Mouse (Mus musculus) heart, embryonic 11.5 days (tissue): Measurements from ENCODE around the gene Zmat5. TPM values are rescaled to one million over a fixed set of nuclear protein-coding genes. Genes with fewer than 3 reads are reported as not detected.

Experiments used
- ATAC-seq: fragments of 200-750 bp; cut with Nextera tagmentation; replicated peaks from 2 replicates; pipeline ENCODE4 v1.8.0; 2017; ENCODE audit warnings: moderate library complexity; ENCODE audit not compliant: insufficient number of reproducible peaks, low FRiP score, low TSS enrichment
- H3K27ac ChIP-seq: fragments of 300-500 bp; sonication (generic); 2 replicates; pipeline ENCODE4 v1.5.1; 2014; ENCODE audit warnings: mild to moderate bottlenecking, low read depth, low read length
- H3K27me3 ChIP-seq: fragments of 300-500 bp; sonication (generic); 2 replicates; pipeline ENCODE4 v1.6.1; 2014; ENCODE audit warnings: mild to moderate bottlenecking, low read length, mixed read lengths; ENCODE audit not compliant: control insufficient read depth, insufficient read depth
- H3K36me3 ChIP-seq: fragments of 300-500 bp; sonication (generic); 2 replicates; pipeline ENCODE4 v1.6.1; 2014; ENCODE audit warnings: mild to moderate bottlenecking, low read length, moderate library complexity, mixed read lengths; ENCODE audit not compliant: control insufficient read depth, insufficient read depth
- H3K4me1 ChIP-seq: fragments of 300-500 bp; sonication (generic); 2 replicates; pipeline ENCODE4 v1.6.1; 2014; ENCODE audit warnings: low read length; ENCODE audit not compliant: control insufficient read depth, insufficient read depth
- H3K4me2 ChIP-seq: fragments of 300-500 bp; sonication (generic); 2 replicates; pipeline ENCODE4 v1.6.1; 2014; ENCODE audit warnings: mild to moderate bottlenecking, moderate library complexity
- H3K4me3 ChIP-seq: fragments of 300-500 bp; sonication (generic); 2 replicates; pipeline ENCODE4 v1.5.1; 2014; ENCODE audit warnings: low read depth, low read length
- H3K9ac ChIP-seq: fragments of 300-500 bp; sonication (generic); 2 replicates; pipeline ENCODE4 v1.6.1; 2014; ENCODE audit warnings: mild to moderate bottlenecking, low read depth, low read length, moderate library complexity
- H3K9me3 ChIP-seq: fragments of 300-500 bp; sonication (generic); replicated peaks from 2 replicates; pipeline ENCODE4 v1.6.1; 2016; ENCODE audit warnings: low read length; ENCODE audit not compliant: control insufficient read depth
- WGBS: fragments of 180-500 bp; shearing (Covaris S2); extraction: QIAGEN DNeasy Blood & Tissue Kit; methylation state at CpG from one replicate; pipeline ENCODE4 v1.1.7; 2014; ENCODE audit not compliant: insufficient replicate concordance; 5-methylcytosine and 5-hydroxymethylcytosine counted together
- polyA plus RNA-seq: library from polyadenylated mRNA; unstranded; fragments of >200 nt; fragmentation: Nextera tagmentation; extraction: Ambion mirVana; gene quantifications from 2 replicates; pipeline ENCODE4 v1.2.1, GENCODE M21; 2014

Gene Zmat5
- polyA plus RNA-seq, 1 experiment from 2014 or later: 55.8 TPM

DNA sequence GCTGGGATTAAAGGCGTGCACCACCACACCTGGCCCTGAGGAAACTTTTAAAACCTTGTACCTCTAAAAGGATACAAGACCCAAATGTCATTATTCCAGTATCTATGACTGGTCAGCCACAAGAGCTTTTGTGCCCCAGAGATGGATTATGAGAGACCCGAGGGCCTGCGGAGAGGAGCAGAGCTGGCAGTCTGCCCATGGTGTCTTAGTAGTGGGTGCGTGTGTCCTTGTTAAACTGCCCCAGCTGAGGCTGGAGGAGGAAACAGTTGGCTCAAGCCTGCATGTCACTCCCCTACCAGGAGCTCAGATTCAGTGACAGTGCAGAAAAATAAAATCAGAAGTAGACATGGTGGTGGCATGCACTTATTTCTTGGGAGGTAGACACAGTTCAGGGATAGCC is 19.4 kb upstream of the Zmat5 start:
- no peak overlapping the region for H3K4me3 ChIP-seq
- H3K4me1 ChIP-seq: peaks cover 1% of the 10 kb centered on the region; the same call in 1 of the 2 replicates
- no peak overlapping the region for H3K4me2 ChIP-seq
- H3K9me3 ChIP-seq: no peaks in the 10 kb centered on the region
- no peak overlapping the region for H3K9ac ChIP-seq
- no peak overlapping the region for H3K27ac ChIP-seq
- ATAC-seq: no peak
- WGBS: 79% methylated on average over 4 of the region's 4 CpGs
- H3K27me3 ChIP-seq: no peaks in the 10 kb centered on the region
- peaks cover 13% of the 10 kb centered on the region for H3K36me3 ChIP-seq

GRCm38 (mm10) chr11:4685510-4685909 is 19.0 kb upstream of the Zmat5 start:
- WGBS: 77% methylated on average over 5 of the region's 5 CpGs
- Histone ChIP-seq H3K9ac (no peak overlapping the region), H3K4me2 (no peak overlapping the region), H3K36me3 (peaks cover 13% of the 10 kb centered on the region), H3K4me3 (no peak overlapping the region), H3K27ac (no peak overlapping the region), H3K9me3 (no peaks in the 10 kb centered on the region), H3K4me1 (no peaks in the 10 kb centered on the region), H3K27me3 (no peaks in the 10 kb centered on the region)
- ATAC-seq: no peak

DNA sequence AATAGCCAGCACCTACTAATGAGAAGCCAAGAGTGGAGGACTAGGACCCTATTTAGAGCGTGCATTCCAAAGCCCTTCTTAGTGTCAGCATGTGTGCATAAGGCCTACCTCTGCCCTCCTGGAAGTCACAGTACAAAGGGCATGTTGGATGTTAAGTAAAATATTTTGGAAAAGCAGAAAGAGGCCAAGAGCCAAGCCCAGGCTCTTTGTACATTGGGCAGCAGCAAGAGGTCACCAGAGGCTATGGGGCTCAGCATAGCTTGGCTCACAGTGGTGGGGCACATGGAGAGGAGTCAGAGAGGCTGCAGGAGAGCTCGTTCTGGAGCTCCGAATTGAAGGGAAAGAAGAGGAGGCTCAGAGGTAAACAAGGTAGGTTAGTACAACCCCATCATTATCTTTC is 17.5 kb upstream of the Zmat5 start:
- Histone ChIP-seq H3K27me3 (no peaks in the 10 kb centered on the region), H3K4me2 (no peak overlapping the region), H3K9me3 (no peaks in the 10 kb centered on the region), H3K27ac (no peak overlapping the region), H3K4me1 (0 out of 2 replicates have a peak, but pooled peaks cover 2% of the 10 kb centered on the region), H3K4me3 (no peak overlapping the region), H3K9ac (no peak overlapping the region), H3K36me3 (peaks cover 7% of the 10 kb centered on the region)
- no peak for ATAC-seq
- 76% methylated on average over 3 of the region's 3 CpGs for WGBS

DNA sequence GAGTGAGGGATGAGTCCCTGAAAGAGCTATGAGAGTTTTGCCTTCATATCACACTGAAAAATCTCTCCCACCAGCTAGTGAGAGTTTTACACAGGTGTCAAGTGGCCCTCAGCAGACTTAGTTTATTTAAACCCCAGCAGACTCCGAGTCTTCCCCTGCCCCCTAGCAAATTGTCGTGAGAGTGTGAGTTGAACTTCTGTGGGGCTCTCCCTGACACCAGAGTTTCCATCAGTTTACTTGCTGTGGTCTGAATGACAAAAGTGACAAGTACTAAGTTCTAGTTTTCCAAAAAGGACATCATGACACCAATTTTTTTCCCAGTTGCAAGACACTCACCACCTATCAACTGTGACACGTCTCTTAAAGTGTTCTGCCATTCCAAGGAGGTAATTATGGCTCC is 16.6 kb upstream of the Zmat5 start:
- Histone ChIP-seq H3K9ac (no peak overlapping the region), H3K27me3 (no peaks in the 10 kb centered on the region), H3K9me3 (no peaks in the 10 kb centered on the region), H3K36me3 (peaks cover 7% of the 10 kb centered on the region), H3K4me3 (no peak overlapping the region), H3K4me1 (0 out of 2 replicates have a peak, but pooled peaks cover 2% of the 10 kb centered on the region), H3K4me2 (no peak overlapping the region), H3K27ac (no peak overlapping the region)
- no peak for ATAC-seq
- WGBS: 52% methylated on average over 3 of the region's 3 CpGs

- no peak for ATAC-seq
- Histone ChIP-seq H3K27me3 (no peaks in the 10 kb centered on the region), H3K4me1 (0 out of 2 replicates have a peak, but pooled peaks cover 2% of the 10 kb centered on the region), H3K4me2 (no peak overlapping the region), H3K9me3 (no peaks in the 10 kb centered on the region), H3K9ac (no peak overlapping the region), H3K27ac (no peak overlapping the region), H3K36me3 (no peaks in the 10 kb centered on the region), H3K4me3 (no peak overlapping the region)
- 60% methylated on average over 11 of the region's 11 CpGs for WGBS
Measured at GRCm38 (mm10) chr11:4688632-4689380, 15.7 kb upstream of the Zmat5 start.

GRCm38 (mm10) chr11:4690353-4690752 is 14.1 kb upstream of the Zmat5 start:
- Histone ChIP-seq H3K9ac (no peak overlapping the region), H3K36me3 (no peaks in the 10 kb centered on the region), H3K27me3 (no peaks in the 10 kb centered on the region), H3K4me1 (0 out of 2 replicates have a peak, but pooled peaks cover 2% of the 10 kb centered on the region), H3K9me3 (no peaks in the 10 kb centered on the region), H3K4me3 (no peak overlapping the region), H3K4me2 (no peak overlapping the region), H3K27ac (no peak overlapping the region)
- 68% methylated on average over 7 of the region's 7 CpGs for WGBS
- ATAC-seq: no peak

GRCm38 (mm10) chr11:4691213-4691612 is 13.3 kb upstream of the Zmat5 start:
- Histone ChIP-seq H3K4me2 (no peak overlapping the region), H3K9me3 (no peaks in the 10 kb centered on the region), H3K27me3 (no peaks in the 10 kb centered on the region), H3K4me3 (no peak overlapping the region), H3K27ac (no peak overlapping the region), H3K4me1 (0 out of 2 replicates have a peak, but pooled peaks cover 2% of the 10 kb centered on the region), H3K36me3 (no peaks in the 10 kb centered on the region), H3K9ac (no peak overlapping the region)
- WGBS: 43% methylated on average over 10 of the region's 10 CpGs
- no peak for ATAC-seq

DNA sequence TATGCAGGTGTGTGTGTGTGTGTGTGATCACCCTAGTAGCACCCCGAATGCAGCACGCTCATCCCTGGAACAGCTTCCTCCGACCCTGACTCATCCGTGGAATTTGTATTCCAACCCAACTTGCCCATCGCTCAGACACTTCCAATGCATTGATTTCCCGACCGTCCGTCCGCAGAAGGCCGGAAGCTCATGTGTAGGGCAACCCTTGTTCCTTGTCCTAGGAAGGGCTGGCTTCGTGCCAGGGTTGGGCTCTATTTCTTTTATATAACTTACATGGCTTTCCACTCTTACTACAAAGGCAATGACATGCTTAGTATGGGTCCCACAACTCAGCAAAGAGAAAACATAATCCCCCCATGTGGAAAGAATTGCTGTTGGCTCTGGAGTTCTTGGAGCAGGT is 12.3 kb upstream of the Zmat5 start:
- H3K27me3 ChIP-seq: no peaks in the 10 kb centered on the region
- ATAC-seq: no peak
- H3K4me1 ChIP-seq: 0 out of 2 replicates have a peak, but pooled peaks cover 2% of the 10 kb centered on the region
- H3K9ac ChIP-seq: no peak overlapping the region
- 89% methylated on average over 11 of the region's 11 CpGs for WGBS
- no peak overlapping the region for H3K27ac ChIP-seq
- H3K4me3 ChIP-seq: no peak overlapping the region
- H3K36me3 ChIP-seq: no peaks in the 10 kb centered on the region
- H3K9me3 ChIP-seq: no peaks in the 10 kb centered on the region
- H3K4me2 ChIP-seq: no peak overlapping the region
